Mouse (Mus musculus) adrenal gland (tissue): ENCODE measurements around the gene 1700123L14Rik.
"Not testable (repeated sequence)": the region's sequence is repeated elsewhere in the genome, so short reads cannot be mapped to it uniquely, and the experiment has no call there.

Source experiments
- intact Hi-C: fragments of 180-260 bp; cut with DNase I; formaldehyde crosslinking; loops from one replicate; pipeline ENCODE4 v1.15.1; 2025
- long read RNA-seq, 2 experiments: library from polyadenylated mRNA; unstranded; transcript quantifications; one replicate each; pipeline ENCODE4 v2.0.0; 2020; ENCODE audit warnings: borderline replicate concordance in 1 of 2; ENCODE audit not compliant: insufficient replicate concordance in 1 of 2

Gene 1700123L14Rik
- long read RNA-seq, experiment 1 = 0 reads
- long read RNA-seq, experiment 2 = 0 reads

GRCm38 (mm10) chr6:96165818-96166379, at the start of gene 1700123L14Rik:
Gene 1700123L14Rik (minus strand): TSS chr6:96166243.
- intact Hi-C loops = no loop called here

GRCm38 (mm10) chr6:96205395-96205794, 39.4 kb upstream of the 1700123L14Rik start:
- intact Hi-C loops = no loop called here

GRCm38 (mm10) chr6:96198991-96199390, 32.9 kb upstream of the 1700123L14Rik start:
- intact Hi-C loops = not testable (repeated sequence)

- intact Hi-C loops = no loop called here
Measured at GRCm38 (mm10) chr6:96186517-96186916, 20.5 kb upstream of the 1700123L14Rik start.

- intact Hi-C loops = no loop called here
Measured at GRCm38 (mm10) chr6:96183392-96183791, 17.3 kb upstream of the 1700123L14Rik start.

GRCm38 (mm10) chr6:96178530-96178929, 12.5 kb upstream of the 1700123L14Rik start:
- intact Hi-C loops = no loop called here

DNA sequence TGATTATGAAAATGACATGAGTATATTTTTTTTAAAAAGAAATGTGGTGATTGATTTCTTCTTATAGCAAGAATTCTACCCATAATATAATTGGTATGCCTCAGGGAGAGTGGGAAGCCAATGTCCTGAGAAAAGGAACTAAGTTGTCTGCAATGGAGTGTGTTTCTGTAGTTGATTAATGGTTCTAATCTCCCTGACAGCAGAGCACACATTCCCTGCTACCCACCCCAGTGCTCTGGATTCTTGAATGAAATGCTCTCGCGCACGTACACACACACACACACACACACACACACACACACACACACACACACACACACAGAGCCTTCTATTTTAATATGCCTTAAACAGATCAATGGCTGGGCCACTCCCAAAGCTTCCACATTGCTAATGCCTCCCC, 7.6 kb upstream of the 1700123L14Rik start:
- intact Hi-C loops = no loop called here

DNA sequence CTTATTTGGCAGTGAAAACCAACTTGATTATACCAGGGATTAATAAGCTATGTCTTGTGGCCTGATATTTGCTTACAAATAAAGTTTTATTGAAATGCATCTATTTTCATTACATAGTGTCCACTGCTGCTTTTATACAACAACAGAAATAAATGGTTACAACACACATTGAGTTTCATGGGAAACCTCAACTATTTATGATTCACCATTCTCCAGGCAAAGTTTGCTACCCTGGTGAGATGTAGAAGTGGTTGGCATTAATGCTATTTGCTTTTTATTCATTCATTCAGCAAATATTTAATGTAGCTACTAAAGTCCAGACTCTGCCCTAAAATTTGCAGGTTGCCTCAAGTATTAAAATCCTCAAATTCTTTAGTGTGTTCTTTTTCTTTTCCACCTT, 988 bp upstream of the 1700123L14Rik start:
- intact Hi-C loops = no loop called here

DNA sequence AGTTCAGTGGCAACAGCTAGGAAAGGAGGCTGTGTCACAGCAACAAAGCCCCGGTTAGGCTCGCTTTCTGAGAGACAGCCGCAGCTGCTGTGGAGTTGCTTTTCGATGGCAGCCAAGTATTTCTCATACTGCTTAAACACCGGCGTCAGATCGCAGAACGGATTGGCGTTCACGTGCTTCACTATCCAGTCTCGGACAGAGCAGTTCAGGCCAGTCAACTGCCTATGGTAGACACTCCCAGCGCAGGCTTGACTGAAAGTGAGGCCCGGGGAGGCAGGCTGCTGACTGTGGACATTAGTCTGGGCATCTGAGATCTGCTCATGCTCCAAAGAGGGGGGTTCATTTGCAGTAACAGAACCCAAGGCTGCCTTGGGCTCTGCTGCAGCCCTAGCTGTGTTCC, 640 bp downstream of the 1700123L14Rik start:
- intact Hi-C loops = no loop called here

GRCm38 (mm10) chr6:96143326-96143725, 22.7 kb downstream of the 1700123L14Rik start:
- intact Hi-C loops = no loop called here

GRCm38 (mm10) chr6:96116534-96117272, 49.3 kb downstream of the 1700123L14Rik start:
- intact Hi-C loops = no loop called here

DNA sequence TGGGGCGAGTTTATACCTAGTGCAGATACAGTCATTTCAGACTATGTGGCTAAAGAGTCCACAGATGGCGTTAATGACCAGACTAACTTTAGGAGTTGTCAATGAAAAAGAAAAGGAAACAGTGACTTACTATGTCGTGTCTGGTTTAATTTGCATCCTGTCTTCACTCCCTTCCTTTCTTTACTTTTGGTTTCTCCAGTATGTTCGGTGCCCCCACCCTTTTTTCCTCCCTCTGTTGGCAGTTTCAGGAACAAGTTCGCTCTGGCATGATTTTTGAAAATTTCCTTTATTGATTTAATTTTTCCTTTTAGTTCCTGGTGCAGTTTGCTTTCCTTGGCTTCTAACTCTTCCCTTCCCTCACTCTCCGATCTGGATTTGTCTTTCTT, 49.9 kb downstream of the 1700123L14Rik start:
- intact Hi-C loops = no loop called here
